Mouse (Mus musculus): Measurements from ENCODE around the gene Lats2.

GRCm38 (mm10) chr14:57760447-57761412, 2.5 kb upstream of the Lats2 start:
- TF ChIP-seq POLR2A (IDR thresholded peaks at IDR 0.05; ENCODE audit: borderline replicate concordance, extremely low read depth, insufficient read depth, insufficient read length, poor library complexity, severe bottlenecking) (no peak), CTCF (IDR thresholded peaks at IDR 0.05; ENCODE audit: borderline replicate concordance, extremely low read depth, insufficient read depth, insufficient read length) (no peak)

All from brain, embryonic 14.5 days (tissue).